Mouse (Mus musculus) heart, postnatal 25 days (tissue): Measurements from ENCODE around the gene Prss53. TPM values are rescaled to one million over a fixed set of nuclear protein-coding genes. Genes with fewer than 3 reads are reported as not detected.
"Not testable (repeated sequence)": the region's sequence is repeated elsewhere in the genome, so short reads cannot be mapped to it uniquely, and the experiment has no call there.

Experiments used
- DNase-seq: peaks from one replicate; pipeline ENCODE4 v3.0.0; 2022; ENCODE audit warnings: low spot score
- intact Hi-C: fragments of 180-260 bp; cut with DNase I; formaldehyde crosslinking; loops from one replicate; pipeline ENCODE4 v1.15.1; 2025
- total RNA-seq, 2 experiments: library from RNA; stranded (reverse); gene quantifications; 2 replicates each; pipeline ENCODE4 v1.2.3; 2021

Prss53 gene
- total RNA-seq, 2 experiments from 2014 or later: 0.99 to 1.3 TPM

- no peak for DNase-seq
- intact Hi-C loops: no loop called here
These were observed 24.5 kb upstream of the Prss53 start for GRCm38 (mm10) chr7:127915293-127915692.

- intact Hi-C loops: no loop called here
- no peak for DNase-seq
These were observed 22.2 kb upstream of the Prss53 start for GRCm38 (mm10) chr7:127912938-127913337.

GRCm38 (mm10) chr7:127912190-127912871 lies 21.6 kb upstream of the Prss53 start, which contains the start of gene Kat8:
TSS of gene Kat8 (plus strand) at chr7:127912516.
- intact Hi-C loops: no loop called here
- DNase-seq: peak; percentile 74

GRCm38 (mm10) chr7:127908656-127909055 lies 17.9 kb upstream of the Prss53 start:
- no peak for DNase-seq
- intact Hi-C loops: no loop called here

GRCm38 (mm10) chr7:127907939-127908338 lies 17.2 kb upstream of the Prss53 start:
- DNase-seq: no peak
- intact Hi-C loops: no loop called here

GRCm38 (mm10) chr7:127903971-127904796 lies 13.4 kb upstream of the Prss53 start, which contains the start of gene Bckdk:
TSS of gene Bckdk (plus strand) at chr7:127904082.
- intact Hi-C loops: no loop called here
- peak; percentile 62 for DNase-seq

- DNase-seq: no peak
- intact Hi-C loops: no loop called here
These were observed 11.0 kb upstream of the Prss53 start for GRCm38 (mm10) chr7:127901772-127902171.

- DNase-seq: no peak
- intact Hi-C loops: no loop called here
These were observed 9.2 kb upstream of the Prss53 start for GRCm38 (mm10) chr7:127899997-127900396.

- intact Hi-C loops: no loop called here
- DNase-seq: no peak
These were observed 7.6 kb upstream of the Prss53 start for GRCm38 (mm10) chr7:127898179-127898956.

GRCm38 (mm10) chr7:127897542-127897941 lies 6.8 kb upstream of the Prss53 start:
- intact Hi-C loops: no loop called here
- no peak for DNase-seq

GRCm38 (mm10) chr7:127896384-127896783 lies 5.6 kb upstream of the Prss53 start:
- DNase-seq: no peak
- intact Hi-C loops: no loop called here

- DNase-seq, intact Hi-C loops: not testable (repeated sequence)
These were observed 5.1 kb upstream of the Prss53 start for GRCm38 (mm10) chr7:127895891-127896290.

GRCm38 (mm10) chr7:127895442-127895841 lies 4.7 kb upstream of the Prss53 start, which contains the start of the genes Gm21974 and Vkorc1:
TSS of gene Gm21974 (minus strand) at chr7:127895454.
TSS of gene Vkorc1 (minus strand) at chr7:127895617.
- intact Hi-C loops: no loop called here
- DNase-seq: peak; percentile 94

- DNase-seq: no peak
- intact Hi-C loops: loop anchor here (5.0 kb wide), 1 partner anchor 92 kb away; the partner anchor contains the start of gene Hsd3b7
These were observed 3.7 kb upstream of the Prss53 start for GRCm38 (mm10) chr7:127894480-127894879.

GRCm38 (mm10) chr7:127888821-127889220 lies 1.9 kb downstream of the Prss53 start:
- no peak for DNase-seq
- intact Hi-C loops: no loop called here

GRCm38 (mm10) chr7:127887781-127888180 lies 3.0 kb downstream of the Prss53 start:
- intact Hi-C loops: no loop called here
- no peak for DNase-seq

GRCm38 (mm10) chr7:127887191-127887590 lies 3.6 kb downstream of the Prss53 start:
- intact Hi-C loops: no loop called here
- DNase-seq: no peak

- intact Hi-C loops: no loop called here
- no peak for DNase-seq
These were observed 4.2 kb downstream of the Prss53 start for GRCm38 (mm10) chr7:127886551-127886950.

GRCm38 (mm10) chr7:127885951-127886350 lies 4.8 kb downstream of the Prss53 start:
- intact Hi-C loops: no loop called here
- peak; percentile 75 for DNase-seq

GRCm38 (mm10) chr7:127880431-127880830 lies 10.3 kb downstream of the Prss53 start:
- intact Hi-C loops: no loop called here
- no peak for DNase-seq
